Mouse (Mus musculus) left cerebral cortex, postnatal 25 days (tissue): ENCODE measurements around the gene Kcnn1. TPM values are rescaled to one million over a fixed set of nuclear protein-coding genes. Genes with fewer than 3 reads are reported as not detected.

ENCODE experiments used
- DNase-seq, 2 experiments: peaks; one replicate each; pipeline ENCODE4 v3.0.0; 2022; ENCODE audit warnings: low spot score in 2 of 2, mixed read lengths in 1 of 2
- intact Hi-C: fragments of 180-260 bp; cut with DNase I; formaldehyde crosslinking; loops from one replicate; pipeline ENCODE4 v1.15.1; 2025
- microRNA-seq, 2 experiments: library from miRNA; unstranded; fragments of <30 nt; microRNA quantifications; one replicate each; pipeline ENCODE4 v1.2.0; 2022
- total RNA-seq, 2 experiments: library from RNA; stranded (reverse); gene quantifications; 2 replicates each; pipeline ENCODE4 v1.2.3; 2021

The Kcnn1 gene
- total RNA-seq, 2 experiments from 2014 or later: 19.1 to 20.9 TPM

DNA sequence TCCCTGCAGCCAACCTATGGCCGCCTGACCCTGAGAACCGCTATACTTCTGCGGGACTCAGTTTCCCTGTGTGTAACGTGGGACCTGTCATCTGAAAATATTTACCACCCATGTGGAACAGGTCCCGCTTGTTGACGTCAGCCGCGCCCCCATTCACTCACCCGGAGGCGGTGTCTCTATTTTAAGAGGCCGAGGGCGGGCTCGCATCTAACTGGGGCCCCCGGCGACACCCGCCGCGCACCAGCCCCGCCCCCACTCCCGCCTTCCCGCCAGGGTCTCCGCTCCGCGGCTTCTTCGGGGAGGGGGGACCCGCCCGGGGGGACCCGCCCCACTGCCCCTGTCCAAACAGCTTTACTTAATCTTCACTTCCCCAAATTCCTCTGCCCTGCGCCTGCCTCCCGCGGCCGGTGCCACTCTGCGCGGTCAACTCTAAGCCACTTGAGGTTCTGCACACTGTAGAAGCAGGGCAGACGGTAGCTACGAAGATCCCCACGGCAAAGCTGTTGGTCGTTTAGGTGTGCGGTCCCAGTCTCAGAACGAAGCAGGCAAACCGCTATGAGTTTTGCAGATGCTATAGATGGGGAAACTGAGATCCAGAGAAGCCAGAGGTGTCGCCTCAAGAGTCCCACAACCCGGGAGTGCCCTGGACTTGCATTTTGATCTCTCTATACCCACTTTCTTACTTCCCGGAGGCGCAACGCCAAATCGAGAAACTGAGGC is 59.1 kb downstream of the Kcnn1 start:
- peak; percentile 69 to 92 for DNase-seq
- intact Hi-C loops: loop anchor here (2.0 kb wide), 1 partner anchor 35 kb away; the partner anchor contains the start of gene Arrdc2

DNA sequence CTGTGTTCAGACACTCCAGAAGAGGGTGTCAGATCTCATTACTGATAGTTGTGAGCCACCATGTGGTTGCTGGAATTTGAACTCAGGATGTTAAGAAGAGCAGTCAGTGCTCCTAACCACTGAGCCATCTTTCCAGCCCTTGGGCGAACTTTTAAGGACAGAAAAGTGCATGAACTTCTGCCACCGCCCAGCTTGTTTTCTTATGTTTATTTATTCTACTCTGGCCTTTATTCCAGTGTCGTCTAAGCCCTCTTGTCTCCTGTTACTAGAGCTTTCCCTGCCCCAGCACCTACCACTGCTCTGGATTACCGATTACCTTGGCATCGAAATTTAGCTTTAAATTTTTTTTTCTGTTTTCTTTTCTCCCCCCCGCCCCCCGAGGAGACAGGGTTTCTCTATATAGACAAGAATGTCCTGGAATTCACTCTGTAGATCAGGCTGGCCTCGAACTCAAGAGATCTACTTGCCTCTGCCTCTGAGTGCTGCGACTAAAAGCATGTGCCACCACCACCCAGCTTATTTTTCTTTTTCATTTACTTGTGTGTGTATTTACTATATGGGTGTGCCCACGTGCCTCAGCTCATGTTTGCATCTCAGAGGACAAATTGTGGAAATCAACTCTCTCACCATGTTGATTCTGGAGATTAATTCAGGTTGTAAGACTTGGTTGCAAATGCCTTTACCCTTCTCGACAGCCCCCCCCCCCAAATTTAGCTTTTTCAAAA is 60.1 kb downstream of the Kcnn1 start:
- intact Hi-C loops: no loop called here
- no peak for DNase-seq

DNA sequence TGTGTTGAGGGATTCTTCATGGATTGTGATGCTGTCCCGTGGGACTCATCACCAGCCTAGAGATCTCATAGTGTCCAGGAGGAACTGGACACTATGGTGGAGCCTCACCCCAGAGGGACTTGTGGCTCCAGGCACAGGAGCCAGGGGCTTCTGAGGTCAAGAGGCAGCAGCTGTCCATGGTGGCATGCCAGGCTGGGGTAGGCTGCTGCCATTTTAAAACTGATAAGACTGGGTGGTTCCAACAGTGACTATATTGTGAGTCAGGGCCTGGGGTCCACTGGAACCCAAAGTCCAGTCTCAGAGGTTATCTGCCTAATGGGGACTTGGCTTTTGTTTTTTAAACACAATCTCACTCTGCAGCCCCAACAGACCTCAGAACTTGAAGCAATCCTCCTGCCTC is 61.2 kb downstream of the Kcnn1 start:
- no peak for DNase-seq
- intact Hi-C loops: loop anchor here (2.0 kb wide), 1 partner anchor 49 kb away; no protein-coding TSS in a partner anchor

DNA sequence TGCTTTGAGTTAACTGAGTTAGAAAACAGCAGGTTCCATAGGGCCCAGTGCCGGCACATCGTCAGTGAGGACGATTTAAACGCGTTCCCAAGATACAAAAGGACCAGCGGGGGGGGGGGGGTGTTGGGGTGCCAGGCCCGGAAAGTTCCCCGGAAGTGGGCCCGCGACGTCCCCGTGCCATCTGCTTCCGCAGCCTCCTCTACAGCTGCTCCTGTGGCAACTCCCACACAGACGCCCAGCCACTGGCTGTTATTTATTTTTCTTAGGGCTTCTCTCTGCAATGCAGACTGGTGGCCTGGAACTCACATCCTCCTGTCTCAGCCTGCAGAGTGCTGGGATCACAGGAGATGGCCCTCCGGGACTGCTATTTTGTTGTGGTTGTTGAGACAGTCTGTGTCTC is 61.9 kb downstream of the Kcnn1 start:
- intact Hi-C loops: loop anchor here (2.0 kb wide), 1 partner anchor 48 kb away; no protein-coding TSS in a partner anchor
- peak; percentile 76 to 95 for DNase-seq

DNA sequence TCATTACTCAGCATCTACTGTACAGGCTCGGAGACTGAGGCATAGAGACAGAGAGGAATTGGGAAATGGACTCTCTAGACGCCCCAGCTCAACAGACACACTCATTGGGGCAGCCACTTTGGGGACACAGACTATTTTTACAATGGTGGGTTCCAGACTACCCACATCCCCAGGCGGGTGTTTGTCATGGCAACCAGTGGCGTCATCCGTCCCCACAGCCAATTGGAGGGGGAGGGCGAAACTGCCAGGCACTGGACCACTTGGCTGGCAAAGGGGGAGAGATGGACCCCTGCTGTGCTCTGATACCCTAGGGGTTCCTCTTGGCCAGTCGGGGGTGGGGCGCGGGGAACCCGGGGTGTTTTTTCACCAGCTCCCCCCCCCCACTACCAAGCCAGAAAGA is 62.4 kb downstream of the Kcnn1 start:
- intact Hi-C loops: loop anchor here (2.0 kb wide), 1 partner anchor 48 kb away; no protein-coding TSS in a partner anchor
- peak in 1 of 2 experiments; percentile 92 for DNase-seq

DNA sequence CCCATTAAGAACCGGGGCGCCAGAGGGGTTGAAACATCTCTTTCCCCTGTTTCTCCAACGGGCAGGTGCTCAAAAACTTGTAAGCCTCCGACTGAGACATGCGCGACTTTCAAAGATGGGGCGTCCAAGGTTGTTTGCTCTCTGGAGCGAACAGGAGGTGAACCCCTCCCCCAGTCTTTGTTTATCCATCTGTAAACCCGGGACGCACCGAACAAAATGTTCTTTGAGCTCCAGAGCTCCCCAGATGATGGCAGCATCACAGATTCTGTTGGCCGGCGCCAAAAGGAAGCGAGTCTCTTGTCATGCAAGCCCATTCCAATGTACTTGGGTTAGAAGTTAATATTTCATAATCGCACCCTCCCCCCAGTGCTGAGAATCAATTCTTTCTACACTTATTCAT is 64.8 kb downstream of the Kcnn1 start:
- no peak for DNase-seq

DNA sequence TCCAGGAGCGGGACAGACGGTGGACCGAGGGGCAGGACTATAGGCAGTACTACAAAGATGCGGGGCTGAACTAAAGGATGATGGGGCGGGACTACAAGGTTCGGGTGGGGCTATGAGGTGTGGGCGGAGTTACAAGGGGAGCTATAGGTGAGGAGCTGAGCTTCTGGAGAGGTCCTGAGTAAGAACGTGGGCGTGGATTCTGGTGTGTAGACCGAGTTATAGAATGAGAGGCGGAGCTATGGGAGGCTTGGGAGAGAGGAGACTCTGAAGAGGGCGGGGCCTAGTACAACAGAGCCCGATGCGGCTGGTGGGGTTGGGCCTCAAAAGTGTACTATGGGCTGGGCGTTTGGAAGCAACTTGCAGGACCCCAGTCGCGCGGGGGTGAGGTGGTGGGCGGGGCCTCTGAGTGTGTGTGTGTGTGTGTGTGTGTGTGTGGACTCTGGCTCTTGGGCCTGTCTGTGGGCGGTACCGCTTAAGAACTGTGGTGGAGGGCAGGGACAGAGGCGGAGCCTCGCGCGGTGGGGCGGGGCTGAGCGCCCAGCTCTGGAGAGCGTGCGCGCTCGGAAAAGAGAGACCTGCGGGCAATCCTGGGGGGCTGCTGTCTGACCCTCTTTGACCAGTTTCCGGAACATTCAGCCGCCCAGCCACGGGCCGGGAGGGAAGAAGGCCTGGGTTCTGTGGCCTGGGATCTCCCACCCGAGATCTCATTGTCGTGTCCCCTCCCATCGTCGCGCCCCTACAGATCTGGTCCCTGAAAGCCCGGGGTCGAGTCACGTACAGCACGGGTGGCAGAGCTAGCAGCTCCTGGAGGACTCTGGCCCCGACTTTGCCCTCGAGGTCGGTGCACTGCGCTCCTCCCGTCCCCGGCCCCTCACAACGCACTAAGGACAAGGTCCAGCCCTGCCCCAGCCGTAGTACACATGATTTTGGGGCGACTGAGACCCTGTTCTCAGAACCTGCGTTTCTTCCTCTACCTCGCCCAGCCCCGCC is 65.7 kb downstream of the Kcnn1 start:
- DNase-seq: peak; percentile 87 to 95
- intact Hi-C loops: loop anchor here (2.0 kb wide), 1 partner anchor 37 kb away; the partner anchor contains the start of gene Mpv17l2

More for the DNA sequence above, 64.8 kb downstream of the Kcnn1 start:
- intact Hi-C loops: no loop called here

DNA sequence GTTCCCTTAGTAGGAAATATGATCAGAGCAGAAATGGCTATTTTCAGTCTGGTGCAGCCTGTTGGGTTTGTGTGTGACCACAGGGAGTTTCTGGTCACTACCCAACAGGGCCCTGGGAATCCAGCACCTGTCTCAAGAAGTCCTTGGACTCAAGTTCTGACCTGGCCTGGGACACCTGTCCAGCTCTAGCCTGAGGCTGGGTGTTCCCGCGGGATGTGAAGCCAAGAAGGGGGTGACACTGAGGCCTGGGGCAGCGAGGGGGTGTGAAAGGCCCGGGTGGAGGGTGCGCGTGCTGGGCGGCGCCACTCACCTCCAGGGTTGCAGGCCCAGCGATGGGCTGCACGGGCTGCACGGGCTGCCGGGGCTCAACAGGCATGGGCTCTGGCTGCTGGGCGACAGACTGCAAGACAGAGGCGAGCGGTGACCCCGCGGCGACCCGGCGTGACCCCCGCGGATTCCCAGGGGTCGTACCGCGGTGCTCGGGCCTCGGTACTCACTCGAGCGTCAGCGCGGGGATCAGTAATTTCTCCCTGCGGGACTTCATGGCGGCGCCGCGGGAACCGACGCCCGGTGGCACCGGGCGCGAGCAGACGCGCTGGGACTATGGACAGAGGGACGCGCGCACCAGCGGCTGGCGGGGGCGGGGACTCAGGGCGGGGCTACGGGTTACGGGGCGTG is 66.5 kb downstream of the Kcnn1 start:
- intact Hi-C loops: loop anchor here (2.0 kb wide), 1 partner anchor 36 kb away; the partner anchor contains the start of gene Mpv17l2

DNA sequence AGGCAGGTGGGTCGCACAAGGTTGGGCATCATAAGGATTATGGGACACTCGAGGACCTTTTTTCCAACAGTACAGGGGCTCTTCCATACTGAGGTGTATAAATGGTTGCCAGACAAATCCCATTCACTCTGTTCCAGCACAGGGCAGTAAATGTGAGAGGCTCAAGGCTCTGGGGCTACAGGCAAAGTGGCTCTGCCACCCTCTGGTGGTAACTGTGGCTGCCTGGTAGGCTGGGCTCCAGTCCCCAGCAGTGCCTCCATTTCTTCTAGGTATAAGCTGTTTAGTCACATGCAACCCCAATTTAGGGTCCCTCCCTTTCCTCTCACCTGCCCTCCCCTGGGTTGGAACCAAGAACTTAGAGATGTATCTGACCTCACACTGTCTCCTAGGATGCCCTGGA is 67.7 kb downstream of the Kcnn1 start:
- DNase-seq: no peak
- intact Hi-C loops: no loop called here

More for the DNA sequence above, 66.5 kb downstream of the Kcnn1 start:
- no peak for DNase-seq

DNA sequence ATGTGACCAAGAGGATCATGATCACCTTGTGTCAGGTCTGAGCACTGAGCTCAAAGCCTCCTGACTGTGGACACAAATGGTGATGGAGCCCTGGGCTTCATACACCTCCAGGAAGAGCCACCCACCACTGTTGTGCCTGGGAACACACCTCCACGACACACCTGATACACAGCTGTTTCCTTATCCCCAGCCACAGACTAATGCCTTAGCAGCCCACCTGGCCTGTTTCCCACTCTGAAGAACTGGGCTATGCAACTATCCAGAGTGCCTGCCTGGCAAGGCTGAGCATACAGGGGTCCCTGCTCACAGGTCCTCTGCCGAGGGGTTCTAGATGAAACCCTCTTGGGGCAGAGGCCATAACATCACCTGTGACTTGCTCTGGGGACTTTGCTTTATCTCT is 68.8 kb downstream of the Kcnn1 start:
- intact Hi-C loops: no loop called here
- no peak for DNase-seq

DNA sequence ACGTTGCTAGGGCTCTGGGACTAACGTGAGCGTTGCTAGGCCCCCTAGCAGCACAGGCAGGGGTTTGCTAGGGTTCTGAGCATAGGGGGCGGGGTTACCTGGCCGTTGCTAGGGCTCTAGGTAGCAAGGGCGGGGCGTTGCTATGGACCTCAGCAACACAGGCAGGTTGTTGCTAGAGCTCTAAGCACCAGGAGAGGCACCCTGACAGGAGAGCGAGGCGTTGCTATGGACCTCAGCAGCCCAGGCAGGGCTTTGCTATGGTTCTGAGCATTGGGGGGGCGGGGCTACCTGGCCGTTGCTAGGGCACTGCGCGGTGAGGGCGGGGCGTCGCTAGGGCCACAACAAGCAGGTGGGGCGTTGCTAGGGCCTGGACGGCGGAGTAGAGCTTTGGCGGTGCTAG is 70.4 kb downstream of the Kcnn1 start:
- no peak for DNase-seq
- intact Hi-C loops: no loop called here

Small RNAs within 50 kb of the gene (microRNA-seq; reads per million reads assigned to microRNA genes)
- gene Mir7067: 2.0 to 3.4 reads per million in 2 experiments
- 6.4 to 10.1 reads per million in 2 experiments for gene Mir7240

Other genes starting within 250 kb of the Kcnn1 start
- 1 to 10 TPM in 1 of 2 experiments, under 1 TPM in 1; 0.37 to 1.2 TPM for gene Lrrc25, start 247.1 kb downstream of the Kcnn1 start, total RNA-seq
- not detected for gene Gdf15, start 230.8 kb downstream of the Kcnn1 start, total RNA-seq
- 10 to 100 TPM; 12.7 to 18.1 TPM for gene Pgpep1, start 202.9 kb downstream of the Kcnn1 start, total RNA-seq
- gene Lsm4, start 190.0 kb downstream of the Kcnn1 start, total RNA-seq: 10 to 100 TPM; 62.9 to 63.5 TPM
- 100 to 1,000 TPM; 209 to 225 TPM for gene Jund, start 164.3 kb downstream of the Kcnn1 start, total RNA-seq
- gene Iqcn, start 159.8 kb downstream of the Kcnn1 start, total RNA-seq: under 1 TPM; 0.18 to 0.30 TPM
- gene Gm3336, start 144.7 kb downstream of the Kcnn1 start, total RNA-seq: not detected
- gene Pde4c, start 139.5 kb downstream of the Kcnn1 start, total RNA-seq: 1 to 10 TPM; 1.6 to 1.7 TPM
- 100 to 1,000 TPM; 830 to 904 TPM for gene Rab3a, start 108.6 kb downstream of the Kcnn1 start, total RNA-seq
- gene Mpv17l2, start 102.3 kb downstream of the Kcnn1 start, total RNA-seq: 10 to 100 TPM; 34.5 to 43.2 TPM
- gene Pik3r2, start 86.5 kb downstream of the Kcnn1 start, total RNA-seq: 100 to 1,000 TPM; 150 to 152 TPM
- gene Mast3, start 58.2 kb downstream of the Kcnn1 start, total RNA-seq: 100 to 1,000 TPM; 298 to 350 TPM
- under 1 TPM; 0.80 to 0.83 TPM for gene Il12rb1, start 54.8 kb downstream of the Kcnn1 start, total RNA-seq
- gene Arrdc2, start 23.5 kb downstream of the Kcnn1 start, total RNA-seq: 10 to 100 TPM in 1 of 2 experiments, 1 to 10 TPM in 1; 9.5 to 12.2 TPM
- gene Ccdc124, start 10.7 kb upstream of the Kcnn1 start, total RNA-seq: 10 to 100 TPM; 88.0 to 95.9 TPM
- gene Slc5a5, start 29.5 kb upstream of the Kcnn1 start, total RNA-seq: 10 to 100 TPM in 1 of 2 experiments, 1 to 10 TPM in 1; 8.2 to 10.9 TPM
- 100 to 1,000 TPM; 550 to 570 TPM for gene Rpl18a, start 34.2 kb upstream of the Kcnn1 start, total RNA-seq
- gene Map1s, start 42.7 kb upstream of the Kcnn1 start, total RNA-seq: 10 to 100 TPM; 71.2 to 80.7 TPM